Mouse (Mus musculus) liver, embryonic 14.5 days (tissue): ENCODE results near the gene Spryd3. TPM values are rescaled to one million over a fixed set of nuclear protein-coding genes. Genes with fewer than 3 reads are reported as not detected.

ENCODE experiments used
- ATAC-seq: fragments of 200-750 bp; cut with Nextera tagmentation; 2 replicates; pipeline ENCODE4 v1.8.0; 2017; ENCODE audit warnings: moderate number of reproducible peaks, mild to moderate bottlenecking, moderate library complexity; ENCODE audit not compliant: insufficient read depth
- DNase-seq, 3 experiments: peaks; one replicate each; pipeline ENCODE4 v3.0.0-alpha.2; 2012 to 2013; ENCODE audit warnings: low read depth in 3 of 3, low spot score in 3 of 3
- H3K27ac ChIP-seq: fragments of 300-500 bp; sonication (generic); 2 replicates; pipeline ENCODE4 v1.5.1; 2014; ENCODE audit warnings: moderate library complexity, mild to moderate bottlenecking, control low read depth, inconsistent platforms
- H3K27me3 ChIP-seq: fragments of 300-500 bp; sonication (generic); 2 replicates; pipeline ENCODE4 v1.6.1; 2014; ENCODE audit warnings: mild to moderate bottlenecking, low read length, moderate library complexity; ENCODE audit not compliant: control insufficient read depth, insufficient read depth
- H3K36me3 ChIP-seq: fragments of 300-500 bp; sonication (generic); replicated peaks from 2 replicates; pipeline ENCODE4 v1.6.1; 2014; ENCODE audit warnings: low read depth; ENCODE audit not compliant: control insufficient read depth, insufficient read depth
- H3K4me1 ChIP-seq, 2 experiments: fragments of 200-500 bp in 1 of 2; fragments of 300-500 bp in 1 of 2; sonication (generic) in 1 of 2; replicated peaks; 2 replicates each; pipeline ENCODE4 v1.6.1; 2012 to 2014; ENCODE audit warnings: antibody characterized with exemption in 1 of 2, inconsistent platforms in 1 of 2, low read length in 1 of 2; ENCODE audit not compliant: control insufficient read depth in 2 of 2, insufficient read depth in 2 of 2
- H3K4me2 ChIP-seq: fragments of 300-500 bp; sonication (generic); 2 replicates; pipeline ENCODE4 v1.6.1; 2014; ENCODE audit warnings: low read depth, mild to moderate bottlenecking, control low read depth, moderate library complexity
- H3K4me3 ChIP-seq, 2 experiments: fragments of 200-500 bp in 1 of 2; fragments of 300-500 bp in 1 of 2; sonication (generic) in 1 of 2; 2 replicates each; pipeline ENCODE4 v1.5.1; 2012 to 2014; ENCODE audit warnings: low read depth in 2 of 2, low read length in 2 of 2, mild to moderate bottlenecking in 2 of 2, control low read depth in 1 of 2, inconsistent platforms in 1 of 2, moderate library complexity in 1 of 2; ENCODE audit not compliant: insufficient read depth in 1 of 2
- H3K9ac ChIP-seq: fragments of 300-500 bp; sonication (generic); replicated peaks from 2 replicates; pipeline ENCODE4 v1.6.1; 2014; ENCODE audit warnings: mild to moderate bottlenecking, control low read depth, moderate library complexity
- H3K9me3 ChIP-seq: fragments of 300-500 bp; sonication (generic); 2 replicates; pipeline ENCODE4 v1.6.1; 2016; ENCODE audit warnings: low read length, mixed read lengths; ENCODE audit not compliant: control insufficient read depth
- CTCF ChIP-seq: IDR thresholded peaks from 2 replicates; pipeline ENCODE4 v1.5.1; 2016; ENCODE audit warnings: antibody characterized with exemption, low read depth, control low read depth
- EP300 ChIP-seq: IDR thresholded peaks from 2 replicates; pipeline ENCODE4 v1.6.1; 2016; ENCODE audit warnings: antibody characterized with exemption, low read depth
- WGBS: fragments of 180-500 bp; shearing (Covaris S2); extraction: QIAGEN DNeasy Blood & Tissue Kit; methylation state at CpG from one replicate; pipeline ENCODE4 v1.1.7; 2014; ENCODE audit not compliant: insufficient replicate concordance; 5-methylcytosine and 5-hydroxymethylcytosine counted together
- polyA plus RNA-seq, 2 experiments: library from polyadenylated mRNA; depleted of rRNA in 1 of 2; stranded (reverse) in 1 of 2; unstranded in 1 of 2; fragments of >200 nt; fragmentation: Nextera tagmentation in 1 of 2; extraction: Ambion mirVana in 1 of 2; gene quantifications; 2 replicates each; pipeline versions ENCODE4 v1.2.1 to v1.2.3; 2012 to 2014

The Spryd3 gene
- 11.9 and 12.5 TPM in 2 replicates for polyA plus RNA-seq (2012; rRNA removed)
- polyA plus RNA-seq (2014; fragmentation: Nextera tagmentation; extraction: Ambion mirVana), result 8.8 and 9.1 TPM in 2 replicates

DNA sequence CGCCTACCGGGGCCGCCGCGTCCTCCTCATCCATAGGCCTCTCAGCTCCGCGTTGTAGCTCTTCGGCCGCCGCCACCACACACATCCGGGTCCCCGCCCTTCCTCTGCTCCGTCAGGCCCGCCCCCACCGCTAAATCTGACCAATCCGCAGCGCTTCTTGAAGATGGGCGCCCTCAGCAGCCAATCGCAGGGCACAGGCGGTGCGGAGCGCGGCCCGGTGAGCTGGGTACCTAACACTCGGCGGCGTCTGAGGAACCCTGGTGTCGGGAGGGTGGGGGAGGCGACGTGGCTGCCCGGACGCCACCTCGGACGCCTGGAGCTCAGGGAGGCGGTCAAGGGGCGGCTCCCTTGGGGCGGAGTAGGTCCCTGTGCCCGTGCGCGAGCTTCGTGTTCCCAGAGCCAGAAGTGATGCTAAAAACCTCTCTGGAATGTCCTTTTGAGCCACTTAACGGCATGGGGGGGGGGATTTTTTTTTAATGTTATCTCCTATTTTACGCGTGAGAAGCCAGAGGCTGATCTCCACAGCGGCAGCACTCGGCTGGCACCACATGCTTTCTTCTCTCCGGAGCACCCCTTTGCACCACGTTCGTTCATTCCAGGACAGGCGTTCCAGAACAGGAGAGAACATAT lies at the start of gene Spryd3:
TSS of gene Spryd3 (minus strand) at position 106 of the 630 bp plus-strand sequence.
- WGBS, result 1% methylated on average over 50 of the region's 50 CpGs

DNA sequence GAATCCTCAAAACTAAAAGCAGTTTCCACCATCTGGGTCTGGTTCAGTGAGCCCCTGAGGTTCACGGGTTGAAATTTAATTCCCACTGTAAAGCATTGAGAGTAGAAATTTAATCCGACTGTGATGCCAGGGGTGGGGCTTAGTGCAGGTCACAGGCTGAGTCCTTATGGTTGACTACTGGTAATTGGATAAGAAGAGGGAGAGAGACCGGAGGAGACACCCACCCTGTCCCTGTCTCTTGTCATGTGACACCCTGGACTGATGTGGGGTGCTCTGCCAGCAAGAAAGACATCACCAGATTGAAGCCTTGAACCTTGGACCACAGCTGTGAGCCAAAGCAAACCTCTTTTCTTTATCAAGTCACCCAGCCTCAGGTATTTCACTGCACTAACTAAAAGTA lies 47.0 kb upstream of the Spryd3 start:
- no peak for TF ChIP-seq CTCF
- no peak for TF ChIP-seq EP300
- H3K9ac ChIP-seq, result no peak overlapping the region
- no peak overlapping the region for H3K4me3 ChIP-seq
- no peak overlapping the region for H3K4me2 ChIP-seq
- no peak overlapping the region for H3K27ac ChIP-seq
- no peaks in the 10 kb centered on the region for H3K9me3 ChIP-seq
- H3K36me3 ChIP-seq, result no peaks in the 10 kb centered on the region
- peaks cover 0 to 2% of the 10 kb centered on the region in 2 experiments; a peak in 1 of 4 replicates for H3K4me1 ChIP-seq
- 69% methylated on average over 3 of the region's 3 CpGs for WGBS
- no peak for ATAC-seq
- H3K27me3 ChIP-seq, result no peaks in the 10 kb centered on the region
- no peak for DNase-seq

More for the DNA sequence above, at the start of gene Spryd3:
- DNase-seq (peak; percentile 91 to 93 (median 92)), ATAC-seq (peak; percentile 99)
- no peaks in the 10 kb centered on the region for H3K9me3 ChIP-seq
- H3K4me3 ChIP-seq, result peak within 1 kb of the TSS; percentile 67 to 71
- H3K36me3 ChIP-seq, result peaks cover 12% of the 10 kb centered on the region
- peak within 1 kb of the TSS; percentile 75 for H3K4me2 ChIP-seq
- H3K27me3 ChIP-seq, result no peaks in the 10 kb centered on the region
- peak within 1 kb of the TSS; percentile 55 for H3K9ac ChIP-seq
- H3K4me1 ChIP-seq, result peaks cover 8 to 14% of the 10 kb centered on the region in 2 experiments
- H3K27ac ChIP-seq, result peak within 1 kb of the TSS; percentile 25
- TF ChIP-seq EP300, result no peak
- TF ChIP-seq CTCF, result peak; percentile 22; the same call in 1 of the 2 replicates

DNA sequence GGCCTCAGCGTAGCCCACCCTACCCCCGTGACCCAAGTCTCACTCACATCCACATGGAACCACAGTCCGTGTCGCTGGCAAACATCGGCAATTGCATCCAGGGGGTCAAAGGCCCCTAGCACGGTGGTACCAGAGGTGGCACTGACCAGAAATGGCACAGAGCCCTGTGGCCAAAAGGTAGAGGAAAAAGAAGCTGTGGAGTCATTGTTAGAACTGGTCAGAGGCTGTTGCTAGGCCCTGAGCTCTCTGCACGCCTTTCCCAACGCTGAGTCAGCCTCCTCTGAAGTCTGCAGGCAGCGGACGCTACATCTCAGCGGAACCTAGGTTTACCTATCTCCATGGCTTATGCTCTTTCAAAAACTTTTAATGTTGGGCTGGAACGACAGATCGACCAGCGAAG lies 43.9 kb upstream of the Spryd3 start:
- H3K27me3 ChIP-seq, result no peaks in the 10 kb centered on the region
- ATAC-seq (no peak), DNase-seq (no peak)
- H3K9me3 ChIP-seq, result no peaks in the 10 kb centered on the region
- no peak overlapping the region for H3K4me3 ChIP-seq
- H3K4me2 ChIP-seq, result no peak overlapping the region
- H3K9ac ChIP-seq, result no peak overlapping the region
- no peaks in the 10 kb centered on the region for H3K36me3 ChIP-seq
- H3K4me1 ChIP-seq, result peaks cover 0 to 9% of the 10 kb centered on the region in 2 experiments; a peak in 1 of 4 replicates
- 80% methylated on average over 14 of the region's 14 CpGs for WGBS
- no peak for TF ChIP-seq CTCF
- H3K27ac ChIP-seq, result no peak overlapping the region

DNA sequence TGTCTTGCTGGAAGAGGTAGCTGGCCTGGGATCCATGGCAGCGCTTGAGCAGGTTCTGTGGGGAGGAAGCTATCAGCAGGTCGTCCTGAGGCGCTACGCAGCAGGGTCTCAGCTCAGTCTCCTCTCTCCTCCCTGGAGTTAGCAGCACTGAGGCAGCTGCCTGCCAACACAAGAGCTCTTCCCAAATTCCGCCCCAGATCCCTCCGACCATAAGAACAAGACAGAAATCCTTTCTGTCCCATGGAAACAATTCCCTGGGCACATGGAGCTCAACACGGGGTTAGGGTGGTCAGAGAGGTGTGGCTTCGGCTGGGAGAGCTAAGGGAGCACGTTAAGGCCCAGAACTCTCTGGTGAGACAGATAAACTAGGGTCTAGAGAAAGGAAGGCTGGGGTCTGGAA lies 43.1 kb upstream of the Spryd3 start:
- DNase-seq (no peak), ATAC-seq (no peak)
- no peak overlapping the region for H3K4me3 ChIP-seq
- no peak overlapping the region for H3K9ac ChIP-seq
- no peaks in the 10 kb centered on the region for H3K36me3 ChIP-seq
- no peaks in the 10 kb centered on the region for H3K9me3 ChIP-seq
- H3K27ac ChIP-seq, result no peak overlapping the region
- H3K27me3 ChIP-seq, result no peaks in the 10 kb centered on the region
- TF ChIP-seq CTCF, result no peak
- TF ChIP-seq EP300, result no peak
- WGBS, result 79% methylated on average over 9 of the region's 9 CpGs
- peaks cover 0 to 9% of the 10 kb centered on the region in 2 experiments; a peak in 1 of 4 replicates for H3K4me1 ChIP-seq
- no peak overlapping the region for H3K4me2 ChIP-seq

DNA sequence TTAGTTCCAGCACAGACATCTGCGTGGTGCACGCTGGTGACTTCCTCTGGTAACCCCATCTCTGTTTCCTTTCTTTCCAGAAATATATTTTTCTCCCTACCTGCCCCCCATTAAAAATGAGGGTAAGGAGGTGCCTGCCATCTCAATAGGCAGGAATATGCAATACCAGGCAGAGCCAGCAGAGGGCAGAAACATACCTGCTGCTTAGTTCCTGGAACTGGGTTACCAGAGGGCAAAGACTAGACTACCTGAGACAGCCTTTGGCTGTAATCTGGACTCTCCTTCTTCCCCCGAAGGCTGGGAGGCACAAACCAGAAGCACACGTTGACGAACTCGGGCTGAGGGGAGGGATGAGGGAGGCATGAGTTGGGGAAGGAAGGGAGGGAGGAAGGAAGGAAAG lies 42.2 kb upstream of the Spryd3 start:
- no peak overlapping the region for H3K4me2 ChIP-seq
- H3K36me3 ChIP-seq, result no peaks in the 10 kb centered on the region
- ATAC-seq, result no peak
- peak; percentile 51 to 55 (median 52) for DNase-seq
- H3K4me3 ChIP-seq, result no peak overlapping the region
- H3K27me3 ChIP-seq, result no peaks in the 10 kb centered on the region
- WGBS, result 11% methylated on average over 6 of the region's 6 CpGs
- no peak overlapping the region for H3K9ac ChIP-seq
- peak; percentile 94 for TF ChIP-seq CTCF
- no peak for TF ChIP-seq EP300
- peaks cover 0 to 8% of the 10 kb centered on the region in 2 experiments; a peak in 1 of 4 replicates for H3K4me1 ChIP-seq
- no peak overlapping the region for H3K27ac ChIP-seq
- H3K9me3 ChIP-seq, result no peaks in the 10 kb centered on the region
